Mouse (Mus musculus): ENCODE results near the gene Pex1.

DNA sequence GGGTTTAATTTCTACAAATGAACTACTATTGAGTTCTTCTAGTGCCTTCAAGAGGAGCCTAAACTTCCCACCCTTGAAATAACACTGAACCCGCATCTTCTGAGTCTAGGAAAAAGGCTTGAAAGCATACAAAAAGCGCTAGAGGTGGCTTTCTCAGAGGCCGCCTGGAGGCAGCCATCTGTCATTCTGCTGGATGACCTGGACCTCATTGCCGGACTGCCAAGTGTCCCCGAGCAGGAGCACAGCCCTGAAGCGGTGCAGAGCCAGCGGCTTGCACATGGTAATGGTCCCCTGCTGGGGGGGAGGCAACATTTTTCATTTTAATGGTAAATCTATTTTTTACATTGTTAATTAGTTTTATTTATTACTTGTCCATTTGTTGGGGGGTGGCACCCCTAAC, 24.6 kb downstream of the Pex1 start:
- TF ChIP-seq USF1 (IDR thresholded peaks at IDR 0.05; ENCODE audit: low read depth) (no peak), E2F4 (IDR thresholded peaks at IDR 0.05; ENCODE audit: insufficient read depth) (no peak), MAX (IDR thresholded peaks at IDR 0.05; ENCODE audit: low read depth) (no peak), POLR2A (IDR thresholded peaks at IDR 0.05; ENCODE audit: insufficient read length, low read depth) (no peak), CEBPB (IDR thresholded peaks at IDR 0.05; ENCODE audit: insufficient read depth, poor library complexity, severe bottlenecking) (no peak), POLR2AphosphoS2 (IDR thresholded peaks at IDR 0.05; ENCODE audit: insufficient read length, low read depth) (no peak), MYOD1 (IDR thresholded peaks at IDR 0.05; ENCODE audit: control insufficient read depth in 1 of 3, insufficient read length in 2 of 3, low read depth in 2 of 3) (no peak)
